Mouse (Mus musculus) lung, postnatal 36 days (tissue): ENCODE measurements at regions not wholly inside any gene's neighbourhood (a gene's known extent, or its start where the extent isn't known, plus 50 kb on each side); places are given as distances from the start of the nearest gene placed in this dataset.
"Not testable (repeated sequence)": the region's sequence is repeated elsewhere in the genome, so short reads cannot be mapped to it uniquely, and the experiment has no call there.

Experiments used
- DNase-seq: peaks from one replicate; pipeline ENCODE4 v3.0.0; 2022; ENCODE audit warnings: mixed read lengths

GRCm38 (mm10) chr15:3909471-3909870 is 69.9 kb downstream of the Fbxo4 start:
- DNase-seq: no peak

- DNase-seq: peak; percentile 61
Measured at GRCm38 (mm10) chr15:3908721-3909120, 70.7 kb downstream of the Fbxo4 start.

DNA sequence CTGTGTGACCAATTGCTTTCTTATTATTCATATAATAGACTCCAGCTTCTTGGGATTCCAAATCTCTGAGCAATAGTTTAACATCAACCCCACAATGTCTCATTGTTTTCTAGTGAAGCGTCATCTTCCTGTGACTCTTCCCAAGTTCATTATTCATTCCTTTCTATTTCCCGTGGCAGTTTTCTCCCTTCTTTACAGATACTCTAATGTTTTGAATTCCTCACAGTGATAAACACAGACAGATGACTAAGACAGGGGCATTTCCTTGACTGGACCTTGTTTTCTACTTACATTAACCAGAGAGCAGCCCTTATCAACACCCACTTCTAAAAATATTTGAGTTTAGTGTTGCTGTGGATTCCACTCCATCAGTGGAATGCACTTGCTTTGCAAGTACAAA is 73.8 kb downstream of the Fbxo4 start:
- no peak for DNase-seq

- peak; percentile 62 for DNase-seq
Measured at GRCm38 (mm10) chr15:3878429-3878828, 100.9 kb downstream of the Fbxo4 start.

- no peak for DNase-seq
Measured at GRCm38 (mm10) chr15:3877506-3877905, 101.9 kb downstream of the Fbxo4 start.

DNA sequence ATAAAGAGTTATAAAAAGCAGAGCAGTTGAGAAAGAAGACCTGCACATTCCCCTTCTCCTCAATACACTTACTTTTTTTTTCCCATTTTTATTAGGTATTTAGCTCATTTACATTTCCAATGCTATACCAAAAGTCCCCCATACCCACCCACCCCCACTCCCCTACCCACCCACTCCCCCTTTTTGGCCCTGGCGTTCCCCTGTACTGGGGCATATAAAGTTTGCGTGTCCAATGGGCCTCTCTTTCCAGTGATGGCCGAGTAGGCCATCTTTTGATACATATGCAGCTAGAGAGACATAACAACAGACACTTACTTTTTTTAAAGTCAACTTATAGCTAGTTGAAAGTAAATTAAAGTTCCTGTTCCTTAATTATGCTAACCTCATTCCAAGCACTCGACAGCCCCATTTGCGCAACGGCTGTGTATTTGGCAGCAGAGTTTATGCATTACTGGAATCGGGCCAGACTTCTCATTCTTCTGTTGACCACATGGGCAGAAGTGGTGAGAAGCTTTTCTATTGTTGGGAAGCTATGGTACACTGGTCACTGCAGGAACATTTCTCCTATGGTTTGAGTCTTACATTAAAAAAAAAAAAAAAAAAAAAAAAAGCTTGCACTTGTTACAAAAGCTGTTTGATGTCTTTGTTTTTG is 104.0 kb downstream of the Fbxo4 start:
- DNase-seq: peak; percentile 85

GRCm38 (mm10) chr15:3831802-3832201 is 147.6 kb downstream of the Fbxo4 start:
- DNase-seq: no peak

GRCm38 (mm10) chr15:3805430-3805829 is 173.9 kb downstream of the Fbxo4 start:
- DNase-seq: no peak

- no peak for DNase-seq
Measured at GRCm38 (mm10) chr15:3775865-3776264, 192.6 kb upstream of the Ghr start.

DNA sequence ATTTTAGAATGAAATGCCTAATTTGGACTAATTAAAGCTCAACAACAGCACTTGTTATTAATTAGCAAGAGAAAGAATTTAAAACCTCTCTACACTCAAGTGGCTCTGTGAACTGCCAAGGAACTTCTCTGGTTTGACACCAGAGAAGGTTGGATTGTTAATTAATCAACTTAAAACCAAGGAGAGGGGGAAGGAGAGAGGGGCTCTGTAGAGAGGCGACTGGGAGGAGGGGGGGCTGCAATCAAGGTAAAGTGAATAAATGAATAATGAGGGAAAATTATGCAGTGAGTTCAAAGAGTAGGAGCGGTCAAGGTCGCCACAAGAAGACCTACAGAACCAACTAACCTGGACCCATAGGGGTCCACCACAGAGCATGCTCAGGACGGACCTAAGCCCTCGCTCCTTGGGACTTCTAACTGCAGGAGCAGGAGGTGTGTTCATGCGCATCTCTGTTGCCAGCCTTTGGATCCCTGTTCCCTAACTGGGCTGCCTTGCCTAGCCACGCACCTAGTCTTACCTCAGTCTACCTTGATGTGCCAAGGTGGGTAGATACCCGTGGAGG is 189.0 kb upstream of the Ghr start:
- DNase-seq: no peak

DNA sequence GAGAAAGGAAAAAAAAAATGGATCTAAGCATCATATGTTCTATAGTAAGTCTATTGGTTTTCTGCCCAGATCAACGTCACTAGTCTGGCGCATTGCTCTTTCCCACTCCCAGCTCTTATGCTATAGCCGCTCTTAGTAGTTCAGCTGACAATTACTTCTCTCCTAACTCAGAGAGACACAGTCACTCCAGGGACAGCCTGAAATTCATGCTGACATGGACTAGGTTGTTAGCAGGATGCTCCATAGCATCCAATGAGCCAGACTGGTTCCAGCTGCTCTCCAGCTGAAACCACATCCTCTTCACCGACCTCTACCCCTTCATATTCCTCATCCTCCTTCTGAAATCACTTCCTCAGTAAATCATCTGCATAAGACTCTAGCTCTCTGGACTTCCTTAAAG is 187.0 kb upstream of the Ghr start:
- DNase-seq: no peak

DNA sequence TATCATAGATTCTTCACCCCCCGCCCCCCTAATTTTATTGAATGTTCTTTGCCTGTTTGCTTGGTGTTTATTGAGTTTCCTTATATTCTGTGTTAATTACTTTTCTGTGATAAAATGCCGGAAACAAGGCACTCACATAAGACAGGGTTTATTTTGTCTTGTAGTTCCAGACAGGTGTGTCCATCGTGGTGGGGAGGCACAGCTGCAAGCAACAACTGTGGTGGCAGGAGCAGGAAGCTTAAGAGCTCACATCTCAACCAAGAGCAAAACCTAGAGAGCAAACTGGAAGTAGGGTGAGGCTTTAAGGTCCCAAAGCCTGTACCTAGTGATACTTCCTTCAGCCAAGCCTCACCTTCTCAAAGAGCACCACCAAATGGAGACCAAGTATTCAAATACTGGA is 181.4 kb upstream of the Ghr start:
- DNase-seq: no peak

DNA sequence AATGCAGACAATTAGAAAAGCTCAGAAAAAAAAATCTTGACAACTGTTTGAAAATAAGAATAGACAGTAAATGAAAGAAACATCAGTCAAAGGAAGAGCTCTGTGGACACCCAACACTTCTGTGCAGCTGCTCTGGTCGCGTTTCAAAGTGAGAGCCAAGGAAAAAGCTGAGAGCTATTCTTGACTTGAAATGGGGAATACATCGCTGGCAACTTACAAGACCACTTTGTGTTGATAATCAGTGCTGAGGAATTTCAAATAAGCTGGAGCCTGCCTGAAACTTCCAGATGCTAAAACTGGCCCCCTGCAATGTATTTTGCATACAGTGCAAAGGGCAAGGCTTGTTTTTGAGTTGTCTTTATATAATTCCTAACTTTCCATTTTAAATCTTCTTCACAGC is 177.1 kb upstream of the Ghr start:
- DNase-seq: no peak

DNA sequence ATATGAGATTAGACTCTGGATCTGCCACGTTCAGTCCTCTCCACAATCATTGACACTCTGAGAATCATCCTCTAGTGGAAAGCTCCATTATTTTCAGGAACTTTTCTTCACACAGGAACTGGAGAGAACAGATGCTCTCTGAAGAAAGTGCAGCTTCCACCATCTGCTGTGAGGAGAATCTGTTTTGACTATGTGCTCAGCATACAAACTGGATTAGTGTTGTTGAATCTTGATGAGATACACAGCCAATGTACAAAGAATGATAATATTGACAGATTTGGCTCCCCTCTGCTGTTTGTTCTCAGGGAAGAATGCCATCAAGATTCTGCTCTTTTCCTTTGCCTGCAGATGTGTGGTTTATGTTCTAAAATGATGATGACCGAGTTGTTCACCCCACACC is 172.3 kb upstream of the Ghr start:
- DNase-seq: no peak

DNA sequence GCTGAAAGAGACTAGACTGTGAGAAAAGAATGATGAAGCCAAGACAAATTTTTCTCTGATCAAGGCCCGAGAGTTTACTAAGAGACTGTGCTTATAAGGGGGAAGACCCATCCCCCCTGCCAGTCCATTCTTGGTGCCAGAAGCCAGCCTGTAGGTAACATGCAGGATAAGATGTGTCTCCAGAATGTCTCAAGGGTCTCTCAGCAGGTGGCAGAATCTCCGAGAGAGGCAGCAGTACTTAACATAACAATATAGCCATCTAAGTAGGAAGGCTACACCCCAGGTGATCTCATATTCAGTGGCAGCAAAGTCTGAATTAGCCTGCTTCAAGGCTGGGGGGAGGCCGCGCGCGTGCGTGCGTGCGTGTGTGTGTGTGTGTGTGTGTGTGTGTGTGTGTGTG is 164.8 kb upstream of the Ghr start:
- DNase-seq: not testable (repeated sequence)

GRCm38 (mm10) chr15:3743168-3743814 is 160.0 kb upstream of the Ghr start:
- peak; percentile 60 for DNase-seq

- DNase-seq: no peak
Measured at GRCm38 (mm10) chr15:3742191-3742590, 158.9 kb upstream of the Ghr start.

DNA sequence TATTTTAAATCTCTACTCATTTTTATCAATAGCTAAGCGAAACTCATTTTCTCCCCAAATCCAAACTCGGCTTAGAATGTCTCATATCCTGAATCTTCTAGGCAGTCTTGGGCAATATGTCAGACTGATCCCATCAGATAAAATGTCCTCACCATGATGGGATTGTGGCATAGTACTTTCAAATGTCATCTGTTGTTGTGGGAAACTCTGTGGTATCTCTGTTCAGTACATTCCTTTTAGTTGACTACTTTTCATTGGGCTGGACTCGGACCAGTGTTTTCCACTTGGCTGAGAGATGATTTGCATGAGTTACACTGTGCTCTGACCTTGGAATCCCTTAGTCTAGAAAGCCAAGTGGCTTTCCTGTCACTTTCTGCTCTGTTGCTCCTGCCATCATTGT is 141.9 kb upstream of the Ghr start:
- DNase-seq: peak; percentile 62

- DNase-seq: peak; percentile 38
Measured at GRCm38 (mm10) chr15:3720668-3721340, 137.5 kb upstream of the Ghr start.

DNA sequence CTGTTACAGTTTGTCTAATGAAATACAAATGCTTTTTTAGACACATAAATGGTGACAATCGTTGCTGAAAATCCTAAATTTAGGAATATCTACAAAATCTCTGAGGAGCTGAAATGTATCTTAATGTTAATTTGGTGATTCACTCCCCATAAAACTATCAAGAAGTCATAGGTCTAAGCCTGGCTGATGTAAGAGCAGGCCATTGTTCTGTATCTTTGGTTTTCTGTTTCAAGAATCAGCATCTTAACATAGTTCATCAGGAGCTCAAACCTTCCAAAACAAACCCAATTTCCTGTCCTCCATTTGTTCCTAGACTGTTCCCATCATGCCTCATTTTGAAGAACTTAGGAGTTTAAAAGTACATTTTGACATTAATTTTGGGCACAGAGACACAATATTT is 128.5 kb upstream of the Ghr start:
- no peak for DNase-seq

DNA sequence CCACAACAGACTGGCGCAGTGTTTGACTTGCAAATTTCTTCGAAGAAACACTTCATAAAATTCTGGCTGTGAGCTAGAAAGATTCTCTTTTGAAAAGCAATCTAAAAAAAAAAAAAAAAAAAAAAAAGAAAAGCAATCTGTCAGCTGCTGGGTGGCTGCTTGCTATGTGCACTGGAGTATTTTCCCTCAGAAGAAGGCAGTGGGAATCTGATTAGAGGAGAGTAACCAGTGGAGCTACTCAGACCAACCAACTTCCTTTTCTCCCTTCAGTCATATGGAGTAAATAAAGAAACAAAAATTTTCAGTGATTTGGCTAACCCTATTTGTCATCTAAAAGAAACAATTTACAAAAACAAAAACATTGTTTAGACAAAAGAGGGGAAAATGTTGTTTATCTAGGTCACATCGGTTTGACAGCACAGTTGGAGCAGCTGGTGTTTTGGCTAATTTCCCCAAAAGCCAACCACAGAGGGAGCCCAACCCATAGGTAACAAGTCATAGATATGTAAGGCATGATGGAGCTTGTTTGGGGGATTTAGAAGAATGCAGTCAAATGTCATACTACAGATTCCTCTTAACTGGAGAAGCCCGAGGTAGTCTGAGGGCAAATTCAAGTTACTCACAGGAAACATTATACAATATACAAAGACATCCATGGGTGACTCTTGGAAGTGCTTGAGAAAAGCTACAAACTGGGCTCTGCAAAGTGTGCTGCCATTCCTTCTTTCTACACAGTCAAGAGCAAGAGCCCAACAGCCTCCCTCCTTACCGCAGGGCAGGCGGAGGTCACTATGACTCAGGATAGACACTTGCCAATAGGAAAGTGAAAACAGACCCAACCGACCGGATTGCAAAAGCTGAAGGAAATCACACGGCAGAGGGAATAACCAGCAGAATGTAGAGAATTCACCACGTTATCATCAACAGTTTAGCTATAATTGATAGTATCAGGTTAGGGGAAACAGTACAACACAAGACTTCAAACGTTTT is 124.1 kb upstream of the Ghr start:
- DNase-seq: peak; percentile 49

- DNase-seq: no peak
Measured at GRCm38 (mm10) chr15:3699234-3699814, 116.0 kb upstream of the Ghr start.
